Mouse (Mus musculus) splenic B cell, adult 2 months (primary cell): Measurements from ENCODE around the gene Tuba1b.
"Not testable (repeated sequence)": the region's sequence is repeated elsewhere in the genome, so short reads cannot be mapped to it uniquely, and the experiment has no call there.

Experiments used
- DNase-seq: peaks from one replicate; pipeline ENCODE4 v3.0.0-alpha.2; 2011; ENCODE audit warnings: low read depth, low spot score
- H3K27me3 ChIP-seq: 2 replicates; pipeline ENCODE4 v1.6.1; 2012; ENCODE audit warnings: mild to moderate bottlenecking, low read length, moderate library complexity, mixed read lengths; ENCODE audit not compliant: control insufficient read depth, poor library complexity, insufficient read depth, severe bottlenecking
- H3K36me3 ChIP-seq: 2 replicates; pipeline ENCODE4 v1.6.1; 2012; ENCODE audit warnings: mild to moderate bottlenecking, low read length, moderate library complexity, mixed read lengths; ENCODE audit not compliant: control insufficient read depth, poor library complexity, insufficient read depth, severe bottlenecking

Gene Tuba1b

GRCm38 (mm10) chr15:98934217-98934839 lies at the start of gene Tuba1b:
Tuba1b (minus strand) TSS chr15:98934565.
- DNase-seq, result peak; percentile 90
- Histone ChIP-seq H3K27me3 (peaks cover 2% of the 10 kb centered on the region; the same call in 1 of the 2 replicates), H3K36me3 (0 out of 2 replicates have a peak, but pooled peaks cover 4% of the 10 kb centered on the region)

GRCm38 (mm10) chr15:98983431-98984081 lies 49.2 kb upstream of the Tuba1b start:
- no peaks in the 10 kb centered on the region for H3K36me3 ChIP-seq
- no peak for DNase-seq

GRCm38 (mm10) chr15:98982100-98982499 lies 47.7 kb upstream of the Tuba1b start:
- Histone ChIP-seq H3K36me3 (no peaks in the 10 kb centered on the region), H3K27me3 (no peaks in the 10 kb centered on the region)
- no peak for DNase-seq

More at GRCm38 (mm10) chr15:98983431-98984081, 49.2 kb upstream of the Tuba1b start:
- no peaks in the 10 kb centered on the region for H3K27me3 ChIP-seq

GRCm38 (mm10) chr15:98980012-98980614 lies 45.7 kb upstream of the Tuba1b start:
- H3K27me3 ChIP-seq, result no peaks in the 10 kb centered on the region
- no peak for DNase-seq
- H3K36me3 ChIP-seq, result no peaks in the 10 kb centered on the region

- no peak for DNase-seq
These were observed 44.2 kb upstream of the Tuba1b start for GRCm38 (mm10) chr15:98978409-98979172.

GRCm38 (mm10) chr15:98977759-98978408 lies 43.5 kb upstream of the Tuba1b start:
- H3K36me3 ChIP-seq, result no peaks in the 10 kb centered on the region
- no peak for DNase-seq
- H3K27me3 ChIP-seq, result no peaks in the 10 kb centered on the region

More at GRCm38 (mm10) chr15:98978409-98979172, 44.2 kb upstream of the Tuba1b start:
- Histone ChIP-seq H3K36me3 (no peaks in the 10 kb centered on the region), H3K27me3 (no peaks in the 10 kb centered on the region)

- H3K27me3 ChIP-seq, result no peaks in the 10 kb centered on the region
- DNase-seq, result no peak
These were observed 42.7 kb upstream of the Tuba1b start for GRCm38 (mm10) chr15:98976763-98977758.

GRCm38 (mm10) chr15:98973015-98973614 lies 38.8 kb upstream of the Tuba1b start:
- no peaks in the 10 kb centered on the region for H3K27me3 ChIP-seq
- no peaks in the 10 kb centered on the region for H3K36me3 ChIP-seq
- peak; percentile 43 for DNase-seq

More at GRCm38 (mm10) chr15:98976763-98977758, 42.7 kb upstream of the Tuba1b start:
- no peaks in the 10 kb centered on the region for H3K36me3 ChIP-seq

GRCm38 (mm10) chr15:98971576-98972320 lies 37.4 kb upstream of the Tuba1b start:
- not testable (repeated sequence) for H3K36me3 ChIP-seq, DNase-seq, H3K27me3 ChIP-seq

- H3K27me3 ChIP-seq, result no peaks in the 10 kb centered on the region
- DNase-seq, result peak; percentile 20
- no peaks in the 10 kb centered on the region for H3K36me3 ChIP-seq
These were observed 36.7 kb upstream of the Tuba1b start for GRCm38 (mm10) chr15:98971111-98971510.

GRCm38 (mm10) chr15:98969372-98970101 lies 35.2 kb upstream of the Tuba1b start:
- H3K27me3 ChIP-seq, result no peaks in the 10 kb centered on the region
- DNase-seq, result peak; percentile 29
- H3K36me3 ChIP-seq, result no peaks in the 10 kb centered on the region

- Histone ChIP-seq H3K36me3 (no peaks in the 10 kb centered on the region), H3K27me3 (no peaks in the 10 kb centered on the region)
- no peak for DNase-seq
These were observed 34.5 kb upstream of the Tuba1b start for GRCm38 (mm10) chr15:98968701-98969371.
